Mouse (Mus musculus): ENCODE results near the gene Mras.

Gene Mras

DNA sequence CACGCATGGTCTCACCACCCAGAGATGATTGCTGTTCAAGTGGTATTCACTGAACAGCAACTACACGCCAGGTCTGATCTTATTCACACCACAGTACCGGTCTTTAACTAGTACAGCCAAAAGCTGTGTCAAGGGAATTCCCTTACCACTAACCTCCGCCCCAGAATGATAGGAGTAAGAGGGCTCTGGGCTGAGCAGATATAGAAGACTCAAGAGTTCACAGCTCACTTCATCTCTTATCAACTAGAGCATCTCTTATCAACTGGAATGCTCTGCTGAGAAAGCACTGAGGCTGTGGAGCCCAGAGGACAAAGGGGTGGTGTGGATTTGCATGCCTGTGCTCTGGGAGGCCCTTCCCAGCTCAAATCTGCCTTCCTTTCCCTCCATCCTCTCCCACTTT lies 25.4 kb downstream of the Mras start:
- no peak for DNase-seq (ENCODE audit: low spot score)

DNA sequence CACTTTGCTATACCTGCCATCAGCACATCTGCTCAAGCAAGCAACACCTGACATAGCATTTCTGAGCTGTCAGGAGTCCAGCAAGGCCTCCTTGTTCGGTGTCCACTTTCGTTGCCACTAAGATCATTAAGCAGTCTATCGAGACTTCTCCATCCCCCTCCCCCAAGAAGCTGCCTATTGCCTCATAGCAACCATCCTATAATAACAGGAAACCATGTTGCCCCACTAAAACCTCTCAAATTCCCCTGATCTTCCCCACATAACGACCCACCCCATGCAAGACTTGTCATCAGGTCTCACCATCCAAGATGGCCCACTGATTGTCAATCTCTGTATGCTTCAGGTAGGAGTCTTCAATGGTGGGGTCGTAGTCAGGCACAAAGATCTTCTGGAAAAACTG lies 26.1 kb downstream of the Mras start:
- no peak for DNase-seq (ENCODE audit: low spot score)

DNA sequence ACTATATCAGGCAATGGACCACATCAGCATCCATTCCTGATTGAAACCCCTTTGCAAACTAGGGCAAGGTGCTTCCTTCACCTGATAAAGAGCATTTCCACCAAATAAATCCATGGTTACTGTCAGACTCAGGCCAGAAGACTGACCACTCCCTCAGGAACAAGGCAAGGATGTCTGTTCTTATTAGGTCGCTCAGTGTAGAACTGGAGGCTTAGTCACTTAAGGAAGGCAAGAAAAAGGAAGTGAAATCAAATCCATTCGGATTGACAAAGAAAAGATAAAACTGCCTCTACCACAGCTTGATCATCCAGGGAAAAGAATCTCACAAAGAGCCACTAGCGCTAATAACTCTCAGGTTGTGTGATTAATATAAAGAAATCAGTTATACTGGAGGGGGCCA lies 27.9 kb downstream of the Mras start:
- DNase-seq (ENCODE audit: low spot score), result no peak

DNA sequence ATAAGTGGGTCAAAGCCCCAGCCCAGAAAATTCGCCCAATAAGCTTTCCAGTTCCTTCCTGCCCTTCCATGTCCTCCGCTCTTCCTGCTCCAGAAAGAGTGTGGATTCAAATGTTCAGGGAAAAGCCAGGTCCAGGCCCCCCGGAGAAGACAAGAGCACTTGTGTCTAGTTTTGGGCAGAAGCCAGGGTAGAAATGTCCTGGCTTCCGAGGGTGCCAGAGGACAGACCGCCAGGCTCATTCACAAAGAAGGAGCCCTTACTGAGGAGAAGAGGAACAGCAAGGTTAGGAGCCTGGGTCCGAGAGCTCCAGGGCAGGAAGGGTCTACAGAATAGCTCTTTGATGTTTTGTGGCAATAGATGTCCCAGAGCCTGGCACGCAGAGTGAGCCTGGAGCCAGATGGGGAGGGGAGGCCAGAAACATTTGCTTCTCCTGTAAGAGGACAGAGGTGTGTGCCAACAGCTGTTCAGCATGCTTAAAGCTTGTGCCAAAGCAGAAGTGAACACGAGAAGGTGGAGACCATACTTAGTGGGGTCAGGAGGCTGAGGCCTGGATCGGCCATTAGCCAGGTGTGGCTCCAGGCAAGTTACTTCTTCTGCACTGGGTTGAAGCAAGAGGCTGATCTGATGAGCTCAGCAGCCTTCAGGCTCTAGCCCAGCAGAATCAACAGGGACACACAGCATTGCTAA lies 35.8 kb downstream of the Mras start:
- no peak for DNase-seq (ENCODE audit: low spot score)

DNA sequence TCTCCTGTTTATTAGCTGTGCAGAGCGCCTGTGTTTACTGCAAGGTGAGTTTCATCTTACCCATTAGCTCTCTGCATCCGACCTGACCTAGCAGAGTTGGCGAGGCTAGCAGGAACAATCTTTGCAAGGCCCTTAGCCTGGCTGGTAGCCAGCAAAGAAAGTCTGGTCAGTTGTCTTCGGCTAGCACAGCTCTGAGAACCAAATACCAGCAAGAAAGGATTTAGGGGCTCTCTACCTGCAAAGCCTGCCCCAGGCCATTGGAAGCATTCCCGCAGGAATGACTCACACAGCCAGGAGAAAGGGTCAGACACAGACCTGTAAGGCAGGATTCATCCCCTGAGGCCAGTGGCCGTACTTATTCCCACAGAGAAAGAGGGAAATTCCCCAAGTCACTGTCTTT lies 36.4 kb downstream of the Mras start:
- DNase-seq (ENCODE audit: low spot score), result peak; percentile 31

DNA sequence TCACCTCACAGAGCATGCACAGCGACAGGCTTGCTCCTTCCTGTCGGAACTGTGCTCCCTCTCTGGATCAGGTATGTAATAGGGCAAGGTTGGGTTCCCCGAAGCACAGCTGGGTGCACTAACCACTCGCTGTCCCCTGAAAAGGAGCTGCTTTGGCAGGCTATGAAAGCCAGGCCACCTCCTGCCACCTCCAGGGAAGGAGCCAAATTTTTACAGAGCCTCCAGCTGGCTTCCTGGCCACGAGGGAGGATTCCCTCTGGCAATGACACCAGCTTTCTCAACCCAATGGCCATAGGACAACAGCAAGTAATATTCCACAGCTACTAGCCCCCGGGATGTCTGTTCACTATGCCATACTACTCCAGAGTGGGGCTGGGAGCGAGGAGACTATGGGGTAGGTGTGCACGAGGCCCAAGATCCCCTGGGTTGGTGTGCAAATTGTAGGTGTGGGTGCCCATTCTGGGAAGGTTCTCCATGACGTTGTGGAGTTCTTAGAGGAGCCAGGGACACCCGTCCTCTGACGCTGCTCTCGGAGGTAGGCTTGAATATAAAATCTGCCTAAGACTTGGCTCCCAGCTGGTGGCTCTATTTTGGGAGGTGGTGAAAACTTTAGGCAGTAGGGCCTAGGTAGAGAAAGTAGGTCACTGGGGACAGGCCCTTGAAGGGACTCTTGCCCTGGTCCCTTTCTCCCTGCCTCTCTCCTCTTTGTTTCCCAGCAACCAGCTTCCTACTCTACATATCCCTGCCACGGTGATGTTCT lies 39.9 kb downstream of the Mras start:
- DNase-seq (ENCODE audit: low spot score), result no peak

DNA sequence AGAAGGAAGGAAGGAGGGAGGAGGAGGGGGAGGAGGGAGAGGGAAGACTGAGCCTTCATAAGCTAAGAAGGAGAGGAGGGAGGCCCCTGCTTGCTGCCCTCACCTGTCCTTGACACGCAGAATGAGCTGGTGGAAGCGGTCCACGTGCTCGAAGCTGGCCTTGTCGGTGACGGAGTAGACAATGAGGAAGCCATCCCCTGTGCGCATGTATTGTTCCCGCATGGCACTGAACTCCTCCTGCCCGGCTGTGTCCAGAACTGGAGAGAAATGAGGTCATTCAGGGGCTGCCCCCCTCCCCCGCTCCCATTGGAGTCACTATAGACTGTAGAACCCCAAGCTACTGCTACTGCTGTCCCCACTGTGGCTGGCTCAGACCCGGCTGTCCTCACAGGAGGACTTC lies 42.8 kb downstream of the Mras start:
- DNase-seq (ENCODE audit: low spot score), result no peak

DNA sequence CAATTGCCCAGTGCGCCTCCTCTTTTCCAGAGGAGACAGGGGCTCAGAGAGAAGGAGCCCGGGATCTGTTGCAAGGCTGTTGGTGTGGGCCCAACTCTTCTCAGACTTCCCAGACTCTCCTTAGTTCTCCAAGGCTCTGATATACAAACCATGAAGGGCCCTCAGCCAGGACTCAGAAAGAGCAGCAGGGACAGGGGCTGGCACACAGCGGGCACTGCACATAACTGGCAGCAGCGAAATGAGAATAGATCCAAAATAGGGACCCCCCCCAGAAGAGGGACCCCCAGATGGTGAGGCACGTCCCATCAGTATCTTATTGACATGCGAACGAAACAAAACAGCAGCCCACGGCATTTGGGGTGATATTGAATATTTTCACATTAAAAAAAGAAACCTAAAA lies 44.0 kb downstream of the Mras start:
- no peak for DNase-seq (ENCODE audit: low spot score)

DNA sequence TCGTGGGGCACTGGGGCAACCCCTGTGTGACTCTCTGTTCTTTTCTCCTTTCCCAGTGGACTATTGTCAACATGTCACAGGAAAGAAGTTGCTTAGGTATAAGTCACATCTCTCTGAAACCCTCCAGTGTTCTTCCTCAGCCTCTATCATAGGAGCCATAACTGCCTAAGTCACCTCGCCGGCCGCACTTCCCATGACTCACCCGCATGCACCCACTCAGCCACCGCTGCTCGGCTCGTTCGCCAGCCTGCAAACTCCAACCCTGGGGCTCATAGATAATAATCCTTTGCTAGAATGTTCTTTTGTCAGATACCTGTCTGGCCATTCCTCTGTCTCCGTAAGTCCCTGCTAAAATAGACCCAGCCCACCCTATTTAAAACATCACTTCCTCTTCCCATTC lies 45.6 kb downstream of the Mras start:
- no peak for DNase-seq (ENCODE audit: low spot score)

DNA sequence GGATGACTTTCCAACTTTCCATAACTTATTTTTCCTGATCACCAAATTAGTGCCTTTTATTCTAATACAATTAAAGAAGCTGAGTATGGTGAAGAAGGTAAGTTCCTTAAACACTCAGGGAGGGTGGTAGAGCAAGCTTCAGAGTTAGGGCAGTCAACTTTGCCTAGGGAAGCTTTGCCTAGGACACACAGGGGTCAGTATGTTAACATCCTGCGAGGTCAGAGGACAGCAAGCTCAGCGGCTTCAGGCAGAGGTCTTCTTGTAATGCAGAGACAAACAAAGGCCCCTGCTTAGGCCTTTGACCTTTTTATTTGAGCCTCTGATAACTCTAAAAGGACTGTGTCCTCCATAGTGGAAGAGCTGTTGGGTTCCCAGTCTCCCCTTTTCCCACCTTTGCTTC lies 46.5 kb downstream of the Mras start:
- no peak for DNase-seq (ENCODE audit: low spot score)

DNA sequence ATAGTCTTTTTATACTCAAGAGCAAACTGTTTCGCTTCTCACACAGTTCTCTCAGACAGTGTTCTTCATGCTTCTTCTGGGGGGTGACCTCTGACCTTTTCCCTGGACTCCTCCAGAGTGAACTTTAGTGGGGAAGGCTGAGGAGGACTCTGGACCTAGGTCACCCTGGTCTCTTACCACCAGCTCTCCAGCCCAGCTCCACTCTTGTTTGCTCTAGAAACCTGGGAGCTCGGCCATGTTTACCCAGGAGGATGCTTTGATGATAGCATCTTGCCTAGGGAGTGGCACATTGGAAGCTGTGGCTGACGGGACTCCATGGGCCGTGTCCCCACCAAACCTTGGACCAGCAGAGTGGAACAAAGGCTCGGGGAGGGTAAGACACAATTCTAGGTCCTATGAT lies 47.0 kb downstream of the Mras start:
- peak; percentile 21 for DNase-seq (ENCODE audit: low spot score)

DNA sequence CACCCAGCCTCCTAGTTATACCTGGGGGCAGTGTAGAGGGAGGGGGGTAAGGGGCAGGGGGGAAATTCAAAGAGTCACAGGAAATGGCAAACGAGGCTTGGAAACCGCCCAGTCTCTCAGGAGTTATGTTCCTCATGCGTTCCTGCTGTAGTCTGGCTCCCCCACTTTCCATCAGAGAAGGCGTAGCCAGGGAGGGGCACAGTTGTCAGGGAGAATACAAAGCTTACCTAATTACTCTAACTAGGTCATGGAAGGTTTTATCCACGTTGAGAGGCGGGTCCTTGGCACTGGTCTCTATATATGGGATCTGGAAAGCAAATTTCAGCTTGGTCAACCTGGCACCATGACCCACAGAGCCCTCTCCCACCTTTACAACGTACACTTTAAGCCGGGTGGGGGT lies 47.7 kb downstream of the Mras start:
- no peak for DNase-seq (ENCODE audit: low spot score)

DNA sequence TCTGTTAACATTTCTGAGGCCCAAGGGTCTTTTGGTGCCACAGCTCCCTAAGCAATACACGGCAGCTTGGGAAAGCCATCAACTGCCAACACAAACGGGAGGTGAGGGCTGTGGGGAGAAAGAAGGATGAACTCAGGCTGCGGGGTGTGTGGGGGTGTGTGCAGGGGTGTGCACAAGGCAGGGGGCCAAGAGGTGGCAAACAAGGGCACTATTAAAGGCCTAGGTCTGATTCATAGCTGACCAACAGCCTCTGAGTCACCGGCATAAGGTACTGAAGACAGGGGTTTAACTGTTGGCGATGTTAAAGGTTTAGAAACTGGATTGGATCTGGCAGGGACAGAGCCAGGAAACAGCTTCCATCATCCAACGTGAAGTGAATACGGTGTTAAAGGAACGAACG lies 48.3 kb downstream of the Mras start:
- DNase-seq (ENCODE audit: low spot score), result no peak

DNA sequence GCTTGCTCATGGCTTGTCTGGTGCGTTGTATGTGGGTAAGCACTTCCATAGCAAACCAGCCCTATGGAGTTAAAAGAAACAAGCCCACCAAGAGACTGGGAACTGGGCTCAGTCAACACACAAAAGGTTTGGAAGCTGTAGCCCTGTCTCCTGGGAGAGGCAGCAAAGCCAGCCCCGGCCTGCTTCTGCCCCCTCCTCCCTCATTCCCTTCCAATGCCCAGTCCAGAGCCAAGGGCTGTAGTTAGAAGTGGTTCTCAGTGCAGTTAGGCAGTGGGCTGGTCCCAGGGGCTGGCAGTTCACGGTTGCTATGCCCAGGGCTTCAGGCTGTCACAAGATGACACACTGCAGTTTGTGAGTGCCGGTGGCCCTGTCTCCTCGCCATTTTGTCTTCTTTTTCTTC lies 49.1 kb downstream of the Mras start:
- DNase-seq (ENCODE audit: low spot score), result no peak

DNA sequence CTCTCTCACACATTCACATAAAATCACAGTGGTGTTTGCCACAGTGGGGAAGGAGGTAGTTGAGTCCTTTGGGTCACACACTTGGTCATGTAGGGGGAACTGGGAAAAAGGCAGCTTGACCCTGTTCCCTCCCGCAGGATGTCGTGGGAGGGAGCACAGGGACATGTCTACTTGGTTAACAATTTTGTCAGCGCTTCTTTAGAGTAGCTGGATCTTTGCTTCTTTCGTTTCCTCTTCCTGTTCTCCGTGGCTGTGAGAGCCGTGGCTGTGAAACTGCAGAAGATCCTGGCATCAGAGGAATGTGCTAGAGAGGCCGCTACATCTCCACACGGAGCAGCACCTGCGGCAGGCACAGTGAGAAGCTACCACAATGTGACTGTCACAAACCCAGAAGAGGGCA lies 54.6 kb downstream of the Mras start:
- DNase-seq (ENCODE audit: low spot score), result no peak

DNA sequence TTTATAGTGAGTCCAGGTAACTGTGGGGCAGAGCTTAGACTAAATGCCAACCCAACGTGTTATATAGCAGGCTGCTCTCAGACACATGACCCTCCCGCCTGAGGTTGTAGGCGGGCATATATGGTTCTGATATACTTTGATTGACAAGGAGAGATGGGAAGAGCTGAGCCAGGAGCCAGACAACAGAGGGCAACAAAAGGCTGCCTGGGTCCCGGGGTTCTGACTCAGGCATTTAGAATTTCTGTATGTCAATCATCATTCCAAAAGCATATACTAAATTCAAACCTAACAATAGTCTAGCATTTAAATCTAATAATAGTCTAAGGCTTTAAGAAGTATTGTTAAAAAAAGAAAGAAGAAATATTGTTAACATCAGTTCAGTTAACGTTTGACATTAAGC lies 58.0 kb downstream of the Mras start:
- DNase-seq (ENCODE audit: low spot score), result no peak

DNA sequence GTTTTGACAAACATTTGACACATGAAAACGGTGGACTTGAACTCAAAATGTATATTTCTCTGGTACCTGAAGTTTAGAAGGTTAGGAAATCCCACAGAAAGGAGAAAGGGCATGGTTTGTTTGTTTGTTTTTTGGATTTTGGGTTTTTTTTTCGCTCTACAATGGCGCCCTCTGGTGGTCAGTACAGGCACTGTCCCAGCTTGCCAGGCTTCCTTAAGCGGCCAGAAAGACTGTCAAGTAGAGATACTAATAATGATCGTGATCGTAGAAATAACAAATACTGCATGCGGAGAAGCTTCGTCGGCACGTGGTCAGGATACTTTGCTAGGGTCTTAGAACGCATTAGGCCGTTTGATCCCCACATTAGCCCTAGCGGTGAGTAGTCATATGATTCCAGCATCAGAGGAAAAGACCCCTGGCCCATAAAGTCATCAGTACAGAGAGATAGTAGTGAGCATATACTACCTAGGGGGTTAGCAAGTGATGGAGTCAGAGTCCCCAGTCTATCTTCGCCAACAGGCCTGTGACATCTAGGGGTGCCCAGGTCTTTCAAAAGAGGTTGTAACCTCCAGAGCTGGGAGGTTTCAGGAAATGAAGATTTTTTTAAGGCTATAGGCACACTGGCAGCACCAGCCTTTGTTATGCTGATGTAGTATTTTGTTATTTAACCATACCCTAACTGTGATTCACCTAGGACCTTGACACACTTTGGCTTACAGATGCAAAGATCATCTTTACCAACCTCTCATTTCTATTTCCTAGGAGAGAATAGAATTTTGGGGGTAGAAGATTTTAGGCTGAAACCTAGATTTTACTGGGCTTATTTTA lies 60.4 kb downstream of the Mras start:
- peak; percentile 65 for DNase-seq (ENCODE audit: low spot score)

DNA sequence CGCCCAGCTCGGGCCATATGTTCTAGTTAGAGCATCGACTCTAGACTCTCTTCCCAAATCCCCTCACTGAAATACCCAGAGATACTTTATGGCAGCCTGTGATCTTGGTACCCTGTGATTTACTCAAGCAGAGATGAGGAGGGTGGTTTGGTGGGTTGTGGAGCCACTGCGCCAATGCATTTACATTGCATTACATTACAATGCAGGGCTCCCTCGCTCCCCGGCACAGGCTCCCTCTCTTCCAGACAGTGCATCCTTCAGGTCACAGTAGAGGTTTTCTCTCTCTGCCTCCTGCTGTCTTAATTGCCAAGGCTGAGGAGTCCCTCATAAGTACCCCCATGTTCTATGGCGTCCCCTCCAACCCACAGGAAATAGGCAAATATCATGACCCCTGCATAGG lies 68.8 kb downstream of the Mras start:
- DNase-seq (ENCODE audit: low spot score), result no peak

DNA sequence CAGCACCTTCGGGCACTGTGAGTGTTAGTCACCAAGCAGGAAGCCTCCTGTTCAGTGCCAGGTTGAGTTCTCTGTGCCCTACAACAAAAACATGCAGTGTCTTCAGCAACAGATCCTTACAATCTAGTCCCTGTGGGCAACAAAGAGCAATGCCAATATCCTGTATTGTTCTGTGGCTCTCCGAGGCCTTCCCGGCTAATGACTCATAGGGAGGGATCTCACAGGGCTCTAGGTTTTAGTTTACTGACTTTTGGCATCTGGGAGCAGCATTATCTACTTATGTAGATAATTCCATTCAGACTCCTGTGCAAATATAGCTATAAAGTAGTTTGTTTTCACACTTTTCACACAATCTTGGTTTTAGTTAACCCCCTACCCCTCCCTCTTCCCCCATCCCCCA lies 71.3 kb downstream of the Mras start:
- no peak for DNase-seq (ENCODE audit: low spot score)

DNA sequence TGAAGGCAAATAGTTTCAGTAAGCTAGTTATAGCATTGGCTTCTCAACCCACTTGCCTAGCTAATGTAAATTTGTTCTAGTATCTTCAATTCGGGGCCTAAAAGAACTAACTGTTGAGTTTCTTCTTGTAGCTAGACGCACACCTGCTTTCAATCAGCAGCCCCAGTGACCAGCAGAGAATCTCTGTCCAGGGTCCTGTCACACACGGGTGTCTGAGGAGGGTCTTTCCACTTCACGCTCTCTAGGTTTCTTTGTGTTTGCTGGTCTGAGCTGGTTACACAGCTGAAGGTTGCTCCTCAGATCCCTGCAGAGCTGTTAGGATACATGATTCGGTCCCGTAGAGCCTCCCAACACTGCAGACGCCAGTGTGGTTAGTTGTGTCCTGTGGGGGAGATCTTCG lies 74.1 kb downstream of the Mras start:
- DNase-seq (ENCODE audit: low spot score), result no peak

DNA sequence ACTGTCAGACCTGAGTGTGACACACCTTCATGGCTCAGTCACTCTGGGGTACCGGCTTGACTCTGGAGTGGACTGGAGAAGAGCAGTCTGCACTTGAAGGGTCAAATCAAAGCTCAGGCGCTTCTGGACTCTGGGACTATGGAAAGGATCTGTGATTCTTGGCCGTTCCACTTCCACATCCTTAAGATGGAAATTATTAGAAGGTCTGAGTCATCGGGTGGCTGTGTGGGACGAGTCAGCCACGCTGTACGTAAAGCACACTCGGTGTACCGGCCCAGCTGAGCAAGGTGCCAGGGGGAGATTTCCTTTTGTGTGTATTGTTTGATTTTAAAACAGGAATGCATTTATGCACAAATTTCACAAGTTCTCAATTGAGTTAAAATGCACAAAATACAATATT lies 75.2 kb downstream of the Mras start:
- DNase-seq (ENCODE audit: low spot score), result no peak

DNA sequence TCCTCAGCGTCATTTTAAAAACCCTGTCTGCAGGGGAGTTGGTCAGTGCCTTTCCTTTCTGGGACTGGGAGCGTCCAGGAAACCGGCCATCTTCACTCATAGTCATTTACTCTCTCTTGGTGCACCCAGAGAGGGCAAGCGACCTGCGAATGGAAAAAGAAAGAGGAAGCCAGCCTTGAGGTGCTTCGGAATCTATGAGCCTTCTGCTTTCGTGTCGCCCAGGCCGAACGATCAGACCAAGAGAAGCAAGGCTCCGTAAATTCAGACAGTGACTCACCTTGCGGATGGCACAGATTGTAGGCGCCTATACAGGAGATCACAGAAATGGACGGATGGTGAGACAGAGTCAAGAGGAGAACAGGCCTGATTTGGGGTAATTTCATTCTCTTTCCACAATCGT lies 78.2 kb downstream of the Mras start:
- no peak for DNase-seq (ENCODE audit: low spot score)

Data from ovary, postnatal 14 days (tissue).